Mouse (Mus musculus) erythroblast, embryonic 14.5 days (primary cell): Measurements from ENCODE around the gene Maats1.

Experiments
- GATA1 ChIP-seq: IDR thresholded peaks from 2 replicates; pipeline ENCODE4 v1.6.1; 2012; ENCODE audit warnings: low read length, inconsistent platforms, mixed read lengths
- TAL1 ChIP-seq: IDR thresholded peaks from 3 replicates; pipeline ENCODE4 v1.6.1; 2012; ENCODE audit warnings: low read length, inconsistent platforms, mixed read lengths

GRCm38 (mm10) chr16:38298410-38298809 lies 43.5 kb downstream of the Maats1 start:
- TF ChIP-seq TAL1 = no peak
- no peak for TF ChIP-seq GATA1
